Mouse (Mus musculus) CH12.LX (cell line): ENCODE data around the gene Mybph. TPM values are rescaled to one million over a fixed set of nuclear protein-coding genes. Genes with fewer than 3 reads are reported as not detected.

Experiments used
- DNase-seq: peaks from one replicate; pipeline ENCODE4 v3.0.0-alpha.2; 2013; ENCODE audit errors: extremely low read depth
- H3K27ac ChIP-seq: 2 replicates; pipeline ENCODE4 v1.5.1; 2012; ENCODE audit warnings: low read depth, mild to moderate bottlenecking, control low read depth, moderate library complexity; ENCODE audit not compliant: insufficient read depth
- H3K27me3 ChIP-seq: replicated peaks from 2 replicates; pipeline ENCODE3; 2012; ENCODE audit warnings: inconsistent platforms
- H3K36me3 ChIP-seq, 2 experiments: replicated peaks in 1 of 2; 2 replicates each; pipeline versions ENCODE3 to v1.6.1; 2012; ENCODE audit warnings: inconsistent platforms in 1 of 2, low read length in 1 of 2, mild to moderate bottlenecking in 1 of 2, mixed read lengths in 1 of 2, moderate library complexity in 1 of 2; ENCODE audit not compliant: control insufficient read depth in 1 of 2, insufficient read depth in 1 of 2
- H3K4me1 ChIP-seq, 2 experiments: 2 replicates each; pipeline ENCODE4 v1.6.1; 2012; ENCODE audit warnings: inconsistent platforms in 1 of 2, moderate library complexity in 1 of 2; ENCODE audit not compliant: insufficient read depth in 2 of 2, control insufficient read depth in 1 of 2
- H3K4me2 ChIP-seq: 2 replicates; pipeline ENCODE4 v1.6.1; 2012; ENCODE audit warnings: low read depth, mild to moderate bottlenecking, control low read depth; ENCODE audit not compliant: poor library complexity, insufficient read depth, severe bottlenecking
- H3K4me3 ChIP-seq, 3 experiments: fragments of 150-350 bp in 1 of 3; sonication (generic) in 1 of 3; replicated peaks in 1 of 3; 2 replicates each; pipeline versions ENCODE3 to v1.5.1; 2011 to 2012; ENCODE audit warnings: low read depth in 2 of 3, low read length in 2 of 3, mild to moderate bottlenecking in 2 of 3, moderate library complexity in 2 of 3, control low read depth in 1 of 3, improper control_type of control experiment in 1 of 3, inconsistent platforms in 1 of 3, mixed read lengths in 1 of 3; ENCODE audit not compliant: poor library complexity in 1 of 3
- H3K79me2 ChIP-seq: replicated peaks from 2 replicates; pipeline ENCODE4 v1.6.1; 2012; ENCODE audit warnings: mild to moderate bottlenecking, moderate library complexity; ENCODE audit not compliant: control insufficient read depth, poor library complexity, insufficient read depth, severe bottlenecking; ENCODE audit errors: extremely low read depth
- H3K9ac ChIP-seq: 2 replicates; pipeline ENCODE4 v1.6.1; 2012; ENCODE audit warnings: low read depth, mild to moderate bottlenecking, control low read depth, moderate library complexity; ENCODE audit not compliant: insufficient read depth
- H3K9me3 ChIP-seq: replicated peaks from 2 replicates; pipeline ENCODE3; 2012; ENCODE audit warnings: low read length, inconsistent platforms, mixed read lengths
- CHD1 ChIP-seq: IDR thresholded peaks from 2 replicates; pipeline ENCODE4 v1.6.1; 2012; ENCODE audit warnings: low read depth, low read length, improper control_type of control experiment, inconsistent platforms
- CHD2 ChIP-seq: IDR thresholded peaks from 2 replicates; pipeline ENCODE4 v1.6.1; 2011; ENCODE audit warnings: low read length, improper control_type of control experiment
- CTCF ChIP-seq, 2 experiments: IDR thresholded peaks in 1 of 2; conservative IDR thresholded peaks in 1 of 2; 2 replicates each; pipeline ENCODE4 v1.5.1; 2011 to 2012; ENCODE audit warnings: low read depth in 2 of 2, low read length in 2 of 2, improper control_type of control experiment in 1 of 2, inconsistent platforms in 1 of 2, mild to moderate bottlenecking in 1 of 2, moderate library complexity in 1 of 2
- ELF1 ChIP-seq: IDR thresholded peaks from 2 replicates; pipeline ENCODE4 v1.6.1; 2014; ENCODE audit warnings: low read depth, mild to moderate bottlenecking, inconsistent platforms, low read length, improper control_type of control experiment
- GABPA ChIP-seq: IDR thresholded peaks from 2 replicates; pipeline ENCODE4 v1.6.1; 2012; ENCODE audit warnings: low read depth, low read length, improper control_type of control experiment, inconsistent platforms; ENCODE audit not compliant: insufficient replicate concordance
- KAT2A ChIP-seq: IDR thresholded peaks from 2 replicates; pipeline ENCODE4 v1.6.1; 2012; ENCODE audit warnings: low read length, improper control_type of control experiment, inconsistent platforms; ENCODE audit not compliant: insufficient replicate concordance
- MAZ ChIP-seq: IDR thresholded peaks from 2 replicates; pipeline ENCODE4 v1.6.1; 2012; ENCODE audit warnings: low read depth, mild to moderate bottlenecking, inconsistent platforms, low read length, improper control_type of control experiment, moderate library complexity
- MEF2A ChIP-seq: IDR thresholded peaks from 2 replicates; pipeline ENCODE4 v1.6.1; 2014; ENCODE audit warnings: low read depth, mild to moderate bottlenecking, inconsistent platforms, low read length, improper control_type of control experiment, borderline replicate concordance
- POLR2A ChIP-seq: IDR thresholded peaks from 2 replicates; pipeline ENCODE4 v1.6.1; 2011; ENCODE audit warnings: low read depth, mild to moderate bottlenecking, improper control_type of control experiment, low read length
- POLR2AphosphoS2 ChIP-seq: IDR thresholded peaks from 2 replicates; pipeline ENCODE4 v1.6.1; 2011; ENCODE audit warnings: low read depth, low read length, improper control_type of control experiment
- RAD21 ChIP-seq: IDR thresholded peaks from 2 replicates; pipeline ENCODE4 v1.6.1; 2011; ENCODE audit warnings: low read depth, mild to moderate bottlenecking, low read length, improper control_type of control experiment, moderate library complexity
- RCOR1 ChIP-seq: conservative IDR thresholded peaks from 2 replicates; pipeline ENCODE4 v1.6.1; 2012; ENCODE audit warnings: low read depth, mild to moderate bottlenecking, inconsistent platforms, low read length, improper control_type of control experiment
- SMC3 ChIP-seq: IDR thresholded peaks from 2 replicates; pipeline ENCODE4 v1.6.1; 2011; ENCODE audit warnings: low read depth, low read length, improper control_type of control experiment
- TCF12 ChIP-seq: IDR thresholded peaks from 2 replicates; pipeline ENCODE4 v1.6.1; 2014; ENCODE audit warnings: low read depth, mild to moderate bottlenecking, inconsistent platforms, low read length, improper control_type of control experiment
- USF1 ChIP-seq: IDR thresholded peaks from 2 replicates; pipeline ENCODE4 v1.6.1; 2014; ENCODE audit warnings: low read depth, mild to moderate bottlenecking, inconsistent platforms, low read length, improper control_type of control experiment
- ZNF384 ChIP-seq: IDR thresholded peaks from 2 replicates; pipeline ENCODE4 v1.6.1; 2012; ENCODE audit warnings: low read depth, low read length, improper control_type of control experiment, inconsistent platforms
- dilution Hi-C: fragments of 300-500 bp; cut with MboI; formaldehyde crosslinking; loops from 2 replicates; pipeline ENCODE4 v1.14.3; 2020; ENCODE audit warnings: low sequenced_read_pairs; ENCODE audit not compliant: extremely low pct_unique_long_range_greater_than_20kb, extremely low pct_ligation_motif_present
- in situ Hi-C: fragments of 300-500 bp; cut with MboI; formaldehyde crosslinking; loops from 3 replicates; pipeline ENCODE4 v1.14.3; 2019; ENCODE audit warnings: low sequenced_read_pairs, low pct_ligation_motif_present, low pct_unique_long_range_greater_than_20kb, mixed read lengths
- polyA plus RNA-seq: library from polyadenylated mRNA; unstranded; fragments of >175 nt; gene quantifications from 2 replicates; pipeline ENCODE4 v1.2.1, GENCODE M21; 2012; ENCODE audit warnings: low read depth; ENCODE audit not compliant: insufficient read length
- total RNA-seq, 2 experiments: library from RNA; depleted of rRNA; stranded (reverse); fragments of 300-350 nt in 1 of 2; fragments of >200 nt in 1 of 2; gene quantifications; 2 replicates each; pipeline ENCODE4 v1.2.3; 2012 to 2014

Gene Mybph
- total and polyA plus RNA-seq, 3 experiments: 0.25 to 3.0 (median 0.51) TPM

DNA sequence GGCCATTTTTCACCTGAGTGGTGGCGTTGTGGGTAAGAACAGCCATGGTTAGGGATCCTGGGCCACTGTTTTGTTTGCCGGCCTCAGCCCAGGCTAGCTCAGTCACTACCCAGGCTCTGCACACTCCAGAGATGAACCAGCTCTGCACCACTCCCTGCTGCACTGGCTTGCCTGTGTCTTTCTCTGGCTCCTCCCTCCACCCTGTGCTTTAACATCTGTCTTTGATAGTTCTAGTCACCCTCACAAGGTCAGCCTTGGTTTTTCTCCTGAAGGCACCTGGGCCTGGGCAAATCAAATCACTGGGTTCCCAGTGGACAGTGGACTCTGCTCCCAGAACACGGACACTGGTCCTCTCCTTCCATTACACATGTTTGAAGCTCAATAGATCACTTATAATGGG lies 39.1 kb upstream of the Mybph start:
- Histone ChIP-seq H3K4me1 (peaks cover 0 to 9% of the 10 kb centered on the region in 2 experiments; a peak in 2 of 4 replicates), H3K27ac (no peak overlapping the region), H3K4me3 (no peak overlapping the region), H3K27me3 (peaks cover 2% of the 10 kb centered on the region), H3K4me2 (no peak overlapping the region), H3K79me2 (no peaks in the 10 kb centered on the region), H3K9ac (no peak overlapping the region), H3K36me3 (no peaks in the 10 kb centered on the region), H3K9me3 (peaks cover 8% of the 10 kb centered on the region)
- no peak for DNase-seq
- dilution Hi-C loops: no loop called here
- in situ Hi-C loops: loop anchor here (5.0 kb wide), 3 partner anchors 38 to 168 kb away; partner anchors contain the start of gene Mybph
- TF ChIP-seq CTCF (conservative IDR thresholded peaks at IDR 0.05 in 1 of 2, IDR thresholded peaks at IDR 0.05 in 1 of 2; ENCODE audit: low read depth in 2 of 2, low read length in 2 of 2) (no peak), MAZ (no peak), SMC3 (no peak), USF1 (no peak), GABPA (no peak), TCF12 (no peak), POLR2AphosphoS2 (no peak), KAT2A (no peak), POLR2A (no peak), ELF1 (no peak), RCOR1 (no peak)

GRCm38 (mm10) chr1:134154655-134155054 lies 38.6 kb upstream of the Mybph start:
- dilution Hi-C loops: no loop called here
- DNase-seq: no peak
- Histone ChIP-seq H3K79me2 (no peaks in the 10 kb centered on the region), H3K36me3 (no peaks in the 10 kb centered on the region), H3K4me1 (peaks cover 0 to 9% of the 10 kb centered on the region in 2 experiments; a peak in 2 of 4 replicates), H3K27ac (no peak overlapping the region), H3K27me3 (no peaks in the 10 kb centered on the region), H3K4me3 (no peak overlapping the region), H3K9ac (no peak overlapping the region), H3K9me3 (peaks cover 8% of the 10 kb centered on the region), H3K4me2 (no peak overlapping the region)
- in situ Hi-C loops: loop anchor here (5.0 kb wide), 3 partner anchors 38 to 168 kb away; partner anchors contain the start of gene Mybph
- TF ChIP-seq ELF1 (no peak), CHD1 (no peak), POLR2A (no peak), RAD21 (peak; percentile 45), MEF2A (no peak), CTCF (conservative IDR thresholded peaks at IDR 0.05 in 1 of 2, IDR thresholded peaks at IDR 0.05 in 1 of 2; ENCODE audit: low read depth in 2 of 2, low read length in 2 of 2) (peak; percentile 26 to 59; a peak in 3 of 4 replicates), SMC3 (peak; percentile 60), CHD2 (no peak), ZNF384 (no peak)
